Mouse (Mus musculus): ENCODE results near the gene Vdac1. TPM values are rescaled to one million over a fixed set of nuclear protein-coding genes. Genes with fewer than 3 reads are reported as not detected.
A peak's percentile ranks its signal among the peaks of the same experiment; 100 is the strongest.

The Vdac1 gene
- polyA plus RNA-seq, 1 experiment from 2014 or later: 275 TPM

DNA sequence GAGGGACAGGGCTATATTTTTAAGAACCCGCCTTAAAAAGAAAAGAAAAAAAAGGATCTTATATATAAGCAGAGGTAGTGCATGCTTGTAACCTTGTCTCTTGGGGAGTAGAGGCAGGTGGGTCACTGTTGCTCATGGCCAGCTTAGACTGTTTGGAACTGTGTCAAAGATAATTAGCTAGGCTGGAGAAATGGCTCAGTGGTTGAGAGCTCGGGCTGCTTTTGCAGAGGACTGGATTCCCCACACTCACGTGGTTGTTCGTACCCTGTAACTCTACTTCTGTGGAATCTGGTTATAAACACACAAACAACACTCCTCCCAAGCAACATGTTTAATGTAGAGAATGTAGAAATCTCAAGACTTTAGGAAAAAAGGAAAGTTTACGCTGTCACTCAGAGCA is 43.5 kb downstream of the Vdac1 start:
- Histone ChIP-seq H3K4me2 (ENCODE audit: low read length) (no peak overlapping the region), H3K4me3 (replicated peaks; ENCODE audit: low read depth, low read length) (no peak overlapping the region), H3K4me1 (ENCODE audit: control insufficient read depth, insufficient read depth, low read length) (no peaks in the 10 kb centered on the region), H3K36me3 (ENCODE audit: control insufficient read depth, insufficient read depth, low read length) (peaks cover 61% of the 10 kb centered on the region), H3K27me3 (ENCODE audit: control insufficient read depth, insufficient read depth, low read length) (no peaks in the 10 kb centered on the region), H3K9ac (replicated peaks; ENCODE audit: low read length) (no peak overlapping the region), H3K27ac (replicated peaks; ENCODE audit: low read depth, low read length) (no peak overlapping the region), H3K9me3 (ENCODE audit: control insufficient read depth, low read length) (no peaks in the 10 kb centered on the region)
- no peak for DNase-seq
- WGBS: 91% methylated on average over 5 of the region's 5 CpGs
- ATAC-seq (ENCODE audit: low FRiP score, low TSS enrichment): no peak

DNA sequence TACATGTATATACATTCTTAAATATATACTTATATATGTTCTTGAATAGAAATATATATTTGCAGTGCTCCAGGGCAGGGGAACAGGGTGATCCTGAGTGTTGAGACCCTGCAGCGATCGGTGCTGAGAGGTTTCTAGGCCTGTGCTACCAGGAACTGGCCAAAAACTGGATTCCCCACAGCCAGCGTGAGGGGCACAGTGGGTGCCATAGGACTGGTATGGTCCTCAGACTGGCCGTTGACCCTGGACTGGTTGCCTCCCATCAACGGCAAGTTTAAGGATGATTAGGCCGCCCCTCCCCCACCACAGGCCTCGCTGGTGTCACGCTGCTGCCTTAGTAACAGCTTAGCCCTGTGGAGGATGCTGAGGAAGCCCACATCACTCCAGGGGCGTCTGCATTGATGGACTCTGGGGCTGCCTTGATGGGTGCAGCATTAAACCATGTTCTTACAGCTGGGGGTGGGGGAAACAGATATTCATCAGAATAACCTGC is 44.6 kb downstream of the Vdac1 start:
- Histone ChIP-seq H3K4me3 (replicated peaks; ENCODE audit: low read depth, low read length) (no peak overlapping the region), H3K9me3 (ENCODE audit: control insufficient read depth, low read length) (no peaks in the 10 kb centered on the region), H3K4me2 (ENCODE audit: low read length) (no peak overlapping the region), H3K4me1 (ENCODE audit: control insufficient read depth, insufficient read depth, low read length) (no peaks in the 10 kb centered on the region), H3K27ac (replicated peaks; ENCODE audit: low read depth, low read length) (no peak overlapping the region), H3K27me3 (ENCODE audit: control insufficient read depth, insufficient read depth, low read length) (no peaks in the 10 kb centered on the region), H3K36me3 (ENCODE audit: control insufficient read depth, insufficient read depth, low read length) (peaks cover 68% of the 10 kb centered on the region), H3K9ac (replicated peaks; ENCODE audit: low read length) (no peak overlapping the region)
- DNase-seq (no peak), ATAC-seq (ENCODE audit: low FRiP score, low TSS enrichment) (no peak)
- 67% methylated on average over 9 of the region's 9 CpGs for WGBS

DNA sequence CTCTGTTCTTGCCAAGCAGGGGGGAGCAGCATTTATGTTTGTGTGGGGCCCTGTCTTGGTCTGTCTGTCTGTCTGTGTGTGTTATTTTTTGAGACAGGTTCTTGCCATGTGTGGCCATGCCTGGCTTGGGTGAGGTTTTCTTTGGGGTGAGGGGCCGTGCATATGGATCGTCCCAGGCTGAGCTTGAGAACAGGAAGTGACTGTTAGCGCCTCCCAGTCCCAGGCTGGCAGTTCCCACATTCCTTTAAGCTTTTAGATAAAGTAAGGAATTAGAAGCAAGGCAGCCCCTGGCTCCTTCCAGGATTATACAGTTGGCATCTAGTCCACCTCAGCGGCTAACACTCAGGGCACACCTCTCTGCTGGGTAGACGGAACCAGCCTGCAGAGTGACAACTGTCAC is 48.7 kb downstream of the Vdac1 start:
- no peaks in the 10 kb centered on the region for H3K9me3 ChIP-seq (ENCODE audit: control insufficient read depth, low read length)
- H3K4me1 ChIP-seq (ENCODE audit: control insufficient read depth, insufficient read depth, low read length): no peaks in the 10 kb centered on the region
- DNase-seq (no peak), ATAC-seq (ENCODE audit: low FRiP score, low TSS enrichment) (no peak)
- H3K27ac ChIP-seq (replicated peaks; ENCODE audit: low read depth, low read length): no peak overlapping the region
- no peaks in the 10 kb centered on the region for H3K27me3 ChIP-seq (ENCODE audit: control insufficient read depth, insufficient read depth, low read length)
- peaks cover 54% of the 10 kb centered on the region for H3K36me3 ChIP-seq (ENCODE audit: control insufficient read depth, insufficient read depth, low read length)
- no peak overlapping the region for H3K4me3 ChIP-seq (replicated peaks; ENCODE audit: low read depth, low read length)
- WGBS: 86% methylated on average over 5 of the region's 5 CpGs
- no peak overlapping the region for H3K4me2 ChIP-seq (ENCODE audit: low read length)
- no peak overlapping the region for H3K9ac ChIP-seq (replicated peaks; ENCODE audit: low read length)

DNA sequence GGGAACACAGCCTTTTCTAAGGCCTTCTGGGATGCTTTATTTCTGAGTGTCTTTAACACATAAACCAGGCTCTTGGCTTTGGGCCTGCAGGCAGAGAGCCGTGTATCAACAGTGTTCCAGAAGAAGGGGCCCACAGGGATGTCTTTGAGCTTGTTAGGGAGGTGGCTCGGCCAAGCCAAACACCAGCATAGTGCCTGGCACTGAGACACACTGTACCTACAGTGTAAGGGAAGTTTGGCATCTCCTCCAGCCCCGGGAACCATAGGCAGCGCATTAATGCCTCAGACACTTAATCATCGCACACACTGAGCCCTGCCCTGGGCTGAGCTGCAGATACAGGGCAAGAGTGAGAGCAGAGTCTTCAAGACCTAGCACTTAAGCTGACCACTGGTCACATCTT is 57.7 kb downstream of the Vdac1 start:
- H3K27me3 ChIP-seq (ENCODE audit: control insufficient read depth, insufficient read depth, low read length): no peaks in the 10 kb centered on the region
- no peak for ATAC-seq (ENCODE audit: low FRiP score, low TSS enrichment)
- no peak overlapping the region for H3K4me2 ChIP-seq (ENCODE audit: low read length)
- H3K4me3 ChIP-seq (replicated peaks; ENCODE audit: low read depth, low read length): no peak overlapping the region
- WGBS: 86% methylated on average over 5 of the region's 5 CpGs
- H3K4me1 ChIP-seq (ENCODE audit: control insufficient read depth, insufficient read depth, low read length): no peaks in the 10 kb centered on the region
- no peak overlapping the region for H3K9ac ChIP-seq (replicated peaks; ENCODE audit: low read length)
- no peaks in the 10 kb centered on the region for H3K9me3 ChIP-seq (ENCODE audit: control insufficient read depth, low read length)
- H3K27ac ChIP-seq (replicated peaks; ENCODE audit: low read depth, low read length): no peak overlapping the region
- no peak for DNase-seq
- no peaks in the 10 kb centered on the region for H3K36me3 ChIP-seq (ENCODE audit: control insufficient read depth, insufficient read depth, low read length)

DNA sequence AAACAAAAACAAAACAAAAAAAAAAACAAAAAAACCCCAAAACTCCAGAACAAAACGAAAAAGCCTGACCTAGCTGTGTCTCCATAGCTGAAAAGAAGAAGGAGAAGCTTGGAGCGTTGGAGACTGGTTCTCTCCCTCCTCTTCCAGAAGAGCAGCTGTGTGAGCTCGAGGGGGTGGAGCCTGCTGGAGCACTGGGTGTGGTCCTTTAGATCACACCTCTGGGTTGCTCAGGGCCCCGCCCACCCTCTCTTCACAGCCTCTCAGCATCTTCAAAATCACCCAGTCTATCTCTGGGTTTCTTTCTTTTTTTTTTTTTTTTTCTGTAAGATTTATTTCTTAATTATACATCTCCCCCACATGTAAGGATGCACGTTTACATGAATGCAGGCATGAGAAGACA is 58.6 kb downstream of the Vdac1 start:
- no peak overlapping the region for H3K9ac ChIP-seq (replicated peaks; ENCODE audit: low read length)
- no peak overlapping the region for H3K4me3 ChIP-seq (replicated peaks; ENCODE audit: low read depth, low read length)
- DNase-seq (no peak), ATAC-seq (ENCODE audit: low FRiP score, low TSS enrichment) (no peak)
- H3K27me3 ChIP-seq (ENCODE audit: control insufficient read depth, insufficient read depth, low read length): no peaks in the 10 kb centered on the region
- H3K36me3 ChIP-seq (ENCODE audit: control insufficient read depth, insufficient read depth, low read length): no peaks in the 10 kb centered on the region
- 49% methylated on average over 5 of the region's 5 CpGs for WGBS
- no peak overlapping the region for H3K4me2 ChIP-seq (ENCODE audit: low read length)
- H3K4me1 ChIP-seq (ENCODE audit: control insufficient read depth, insufficient read depth, low read length): no peaks in the 10 kb centered on the region
- no peak overlapping the region for H3K27ac ChIP-seq (replicated peaks; ENCODE audit: low read depth, low read length)
- H3K9me3 ChIP-seq (ENCODE audit: control insufficient read depth, low read length): no peaks in the 10 kb centered on the region

DNA sequence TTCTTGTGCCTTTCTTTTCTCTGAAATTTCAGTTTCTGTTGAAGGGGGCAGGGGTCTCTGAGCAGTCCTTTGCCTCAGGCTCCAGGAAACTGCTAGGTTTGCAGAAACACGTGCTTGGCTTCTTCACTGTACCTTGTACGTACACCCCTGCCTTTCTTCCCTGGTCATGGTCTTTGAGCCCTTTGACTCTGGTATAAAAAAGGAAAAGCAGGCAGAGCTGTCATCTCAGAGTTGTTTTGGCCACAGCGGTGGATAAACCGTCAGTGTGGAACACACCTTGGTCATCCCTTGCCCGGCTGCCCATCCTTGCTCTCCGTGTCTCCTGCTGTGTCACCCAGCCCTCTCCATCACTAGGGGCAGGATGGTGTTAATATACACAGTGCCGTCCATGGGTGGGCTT is 59.2 kb downstream of the Vdac1 start:
- WGBS: 76% methylated on average over 7 of the region's 7 CpGs
- Histone ChIP-seq H3K9me3 (ENCODE audit: control insufficient read depth, low read length) (no peaks in the 10 kb centered on the region), H3K27me3 (ENCODE audit: control insufficient read depth, insufficient read depth, low read length) (no peaks in the 10 kb centered on the region)

DNA sequence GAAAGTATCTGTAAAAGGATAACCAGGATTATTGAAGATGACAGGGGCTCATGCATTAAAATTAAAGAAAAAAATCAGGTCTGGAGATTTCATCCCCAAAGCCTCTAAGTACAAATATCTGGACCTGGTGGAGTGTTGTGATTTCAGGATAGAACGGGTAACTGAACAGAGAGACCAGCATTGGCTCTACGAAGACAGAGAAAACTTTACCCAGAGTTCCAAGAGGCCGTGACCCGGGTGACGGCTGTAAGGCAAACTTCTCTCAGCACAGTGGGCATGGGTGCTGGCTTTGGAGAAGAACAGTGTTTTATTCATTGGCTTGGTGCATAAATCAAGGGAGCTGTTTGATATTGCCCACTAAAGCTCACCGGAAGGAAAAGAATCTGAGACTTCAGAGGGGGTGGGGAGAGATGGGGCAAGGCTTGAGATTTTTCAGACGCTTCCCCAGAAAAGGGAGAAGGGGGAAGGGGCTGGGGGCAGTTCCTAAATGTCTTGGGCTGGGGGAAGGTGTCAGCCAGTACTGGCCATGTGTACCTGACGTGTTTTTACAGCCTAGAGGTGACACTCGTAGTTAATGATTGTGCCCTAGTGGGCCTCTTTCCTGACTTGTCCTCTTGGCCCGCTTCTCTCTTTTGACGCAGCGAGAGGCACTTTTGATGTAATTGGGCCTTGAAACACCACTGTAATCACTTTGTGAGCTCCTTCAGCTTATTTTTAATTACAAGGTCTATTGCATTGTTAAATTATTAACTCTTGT is 59.8 kb downstream of the Vdac1 start:
- ATAC-seq (ENCODE audit: low FRiP score, low TSS enrichment) (no peak), DNase-seq (no peak)
- H3K9ac ChIP-seq (replicated peaks; ENCODE audit: low read length): no peak overlapping the region
- no peak overlapping the region for H3K4me3 ChIP-seq (replicated peaks; ENCODE audit: low read depth, low read length)
- no peak overlapping the region for H3K27ac ChIP-seq (replicated peaks; ENCODE audit: low read depth, low read length)
- no peaks in the 10 kb centered on the region for H3K4me1 ChIP-seq (ENCODE audit: control insufficient read depth, insufficient read depth, low read length)
- no peaks in the 10 kb centered on the region for H3K36me3 ChIP-seq (ENCODE audit: control insufficient read depth, insufficient read depth, low read length)
- H3K27me3 ChIP-seq (ENCODE audit: control insufficient read depth, insufficient read depth, low read length): no peaks in the 10 kb centered on the region
- H3K4me2 ChIP-seq (ENCODE audit: low read length): no peak overlapping the region
- WGBS: 80% methylated on average over 12 of the region's 12 CpGs
- H3K9me3 ChIP-seq (ENCODE audit: control insufficient read depth, low read length): no peaks in the 10 kb centered on the region

More for the DNA sequence above, 59.2 kb downstream of the Vdac1 start:
- Histone ChIP-seq H3K9ac (replicated peaks; ENCODE audit: low read length) (no peak overlapping the region), H3K4me2 (ENCODE audit: low read length) (no peak overlapping the region), H3K4me3 (replicated peaks; ENCODE audit: low read depth, low read length) (no peak overlapping the region), H3K36me3 (ENCODE audit: control insufficient read depth, insufficient read depth, low read length) (no peaks in the 10 kb centered on the region), H3K27ac (replicated peaks; ENCODE audit: low read depth, low read length) (no peak overlapping the region), H3K4me1 (ENCODE audit: control insufficient read depth, insufficient read depth, low read length) (no peaks in the 10 kb centered on the region)
- no peak for ATAC-seq (ENCODE audit: low FRiP score, low TSS enrichment)
- no peak for DNase-seq

DNA sequence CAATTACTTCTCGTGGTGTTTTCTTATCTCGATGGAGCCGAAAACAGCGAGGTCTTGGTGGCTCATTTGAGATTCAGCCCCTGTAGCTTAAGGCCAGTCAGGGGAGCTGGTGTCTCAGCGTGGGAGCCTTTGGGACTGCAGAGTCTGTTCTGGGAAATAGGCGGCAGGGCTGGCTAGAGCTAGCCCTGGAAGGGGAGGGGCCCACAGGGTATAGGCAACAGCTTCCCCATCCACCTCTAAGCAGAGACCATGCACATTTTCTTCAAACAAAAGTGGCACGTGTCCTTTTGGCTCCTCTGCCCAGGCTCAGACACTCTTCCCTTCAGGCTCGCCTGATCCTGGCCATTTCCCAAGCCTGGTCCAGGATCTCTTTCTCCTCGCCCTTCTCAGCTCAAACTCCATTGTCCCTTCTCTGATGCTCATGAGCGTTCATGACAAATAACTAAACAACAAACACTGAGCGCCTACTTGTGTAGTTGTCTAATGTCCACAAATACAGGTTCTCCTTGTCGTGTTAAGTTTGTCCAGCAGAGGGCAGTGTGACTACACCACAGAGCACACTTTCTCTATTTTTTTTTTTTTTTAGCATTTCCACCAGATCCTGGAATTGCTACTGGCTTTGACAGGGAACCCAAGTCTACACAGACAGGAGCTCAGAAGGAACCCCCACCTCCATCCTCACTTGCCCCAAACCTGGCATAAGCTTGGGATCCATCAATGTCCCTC is 60.6 kb downstream of the Vdac1 start:
- Histone ChIP-seq H3K27me3 (ENCODE audit: control insufficient read depth, insufficient read depth, low read length) (no peaks in the 10 kb centered on the region), H3K4me3 (replicated peaks; ENCODE audit: low read depth, low read length) (no peak overlapping the region), H3K4me2 (ENCODE audit: low read length) (no peak overlapping the region), H3K9ac (replicated peaks; ENCODE audit: low read length) (no peak overlapping the region), H3K36me3 (ENCODE audit: control insufficient read depth, insufficient read depth, low read length) (no peaks in the 10 kb centered on the region), H3K4me1 (ENCODE audit: control insufficient read depth, insufficient read depth, low read length) (no peaks in the 10 kb centered on the region), H3K27ac (replicated peaks; ENCODE audit: low read depth, low read length) (no peak overlapping the region), H3K9me3 (ENCODE audit: control insufficient read depth, low read length) (no peaks in the 10 kb centered on the region)
- WGBS: 39% methylated on average over 12 of the region's 12 CpGs
- DNase-seq (peak; percentile 89), ATAC-seq (ENCODE audit: low FRiP score, low TSS enrichment) (no peak)

DNA sequence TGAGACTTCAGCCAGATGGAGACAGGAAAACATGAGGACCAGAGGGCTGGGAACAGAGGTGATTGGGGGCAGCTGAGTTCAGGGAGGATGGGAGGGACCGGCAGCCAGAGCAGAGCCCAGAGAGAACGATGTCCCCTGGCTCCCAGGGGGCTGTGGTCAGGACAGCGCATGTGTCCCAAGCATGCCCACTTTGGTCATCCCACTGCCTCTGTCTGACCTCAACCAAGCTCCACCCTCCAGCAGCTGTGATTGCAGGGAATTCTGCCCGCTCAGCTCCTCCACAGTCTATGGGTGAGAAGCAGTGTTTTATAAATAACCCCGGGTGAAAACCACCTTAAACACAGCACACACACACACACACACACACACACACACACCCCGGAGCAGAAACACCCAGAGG is 68.8 kb downstream of the Vdac1 start:
- H3K4me3 ChIP-seq (replicated peaks; ENCODE audit: low read depth, low read length): no peak overlapping the region
- H3K36me3 ChIP-seq (ENCODE audit: control insufficient read depth, insufficient read depth, low read length): no peaks in the 10 kb centered on the region
- H3K27ac ChIP-seq (replicated peaks; ENCODE audit: low read depth, low read length): no peak overlapping the region
- H3K4me2 ChIP-seq (ENCODE audit: low read length): no peak overlapping the region
- H3K4me1 ChIP-seq (ENCODE audit: control insufficient read depth, insufficient read depth, low read length): no peaks in the 10 kb centered on the region
- ATAC-seq (ENCODE audit: low FRiP score, low TSS enrichment) (no peak), DNase-seq (no peak)
- H3K9ac ChIP-seq (replicated peaks; ENCODE audit: low read length): no peak overlapping the region
- no peaks in the 10 kb centered on the region for H3K9me3 ChIP-seq (ENCODE audit: control insufficient read depth, low read length)
- WGBS: 84% methylated on average over 6 of the region's 6 CpGs
- no peaks in the 10 kb centered on the region for H3K27me3 ChIP-seq (ENCODE audit: control insufficient read depth, insufficient read depth, low read length)

Measured in midbrain, embryonic 14.5 days (tissue).